ENCODE assay signal across 9 mouse cellular contexts in genomic region chr2:73491442-73492241, GRCm38 (mm10). TPM values are rescaled to one million over a fixed set of nuclear protein-coding genes. Genes with fewer than 3 reads are reported as not detected.
DNase-seq lines count a peak whose midpoint lies in the region; ATAC-seq and TF ChIP-seq lines count a peak whose summit lies in the region.
"Had no signal": no experiment of that assay in that cellular context is flagged by ENCODE, and none has a peak within 500 bp of the region (broad histone marks: within the 10 kb centered on the region; RNA-seq: fewer than 3 reads in every experiment).

No protein-coding gene starts in this region.

- H3K4me1 ChIP-seq in ES-Bruce4 (ENCODE audit: control insufficient read depth, insufficient read depth, low read length) = no peaks in the 10 kb centered on the region
- peaks cover 19% of the 10 kb centered on the region for H3K4me1 ChIP-seq in liver, embryonic 16.5 days (ENCODE audit: control insufficient read depth, low read depth, low read length)
- H3K4me1 ChIP-seq: midbrain, embryonic 12.5 days had no signal

- no peak overlapping the region for H3K27ac ChIP-seq in ES-Bruce4 (ENCODE audit: insufficient read depth, low read length)
- H3K27ac ChIP-seq in liver, embryonic 16.5 days (ENCODE audit: low read length) = no peak overlapping the region
- H3K27ac ChIP-seq: midbrain, embryonic 12.5 days had no signal

- no peak for TF ChIP-seq POLR2A in ES-Bruce4 (IDR thresholded peaks at IDR 0.05; ENCODE audit: insufficient read depth, low read length)

- ATAC-seq in common myeloid progenitor, adult 5-6 weeks (replicated peaks; ENCODE audit: low read depth, poor library complexity, severe bottlenecking) = peak; percentile 69
- ATAC-seq in liver, embryonic 16.5 days (ENCODE audit: low read depth) = peak; percentile 43; the same call in 1 of the 2 replicates

- no peak overlapping the region for H3K9ac ChIP-seq in ES-Bruce4 (ENCODE audit: low read depth, poor library complexity, severe bottlenecking)
- H3K9ac ChIP-seq in liver, embryonic 16.5 days (ENCODE audit: low read depth, low read length) = no peak overlapping the region
- H3K9ac ChIP-seq: midbrain, embryonic 12.5 days had no signal

- peak; percentile 73 for TF ChIP-seq CTCF in ES-Bruce4 (IDR thresholded peaks at IDR 0.05; ENCODE audit: low read depth, low read length)

- no peak overlapping the region for H3K4me2 ChIP-seq in liver, embryonic 16.5 days (ENCODE audit: low read depth, low read length)
- H3K4me2 ChIP-seq: midbrain, embryonic 12.5 days had no signal

- H3K9me3 ChIP-seq in ES-Bruce4 (replicated peaks; ENCODE audit: control insufficient read depth, insufficient read depth, low read length, poor library complexity, severe bottlenecking) = no peaks in the 10 kb centered on the region
- no peaks in the 10 kb centered on the region for H3K9me3 ChIP-seq in liver, embryonic 16.5 days (replicated peaks; ENCODE audit: control insufficient read depth, low read length)
- H3K9me3 ChIP-seq: midbrain, embryonic 12.5 days had no signal

- whole genome bisulfite sequencing in liver, embryonic 16.5 days (ENCODE audit: insufficient replicate concordance) = 41% methylated on average over 9 of the region's 9 CpGs

- intact Hi-C loops in heart, postnatal 25 days (cut with DNase I) = no loop called here

- peak; percentile 63 for DNase-seq in heart, adult 8-10 months (ENCODE audit: low spot score)
- no peak for DNase-seq in heart, postnatal 25 days (ENCODE audit: low spot score)
- DNase-seq in induced T-regulatory cell, adult 2 months (ENCODE audit: low read depth) = peak; percentile 82
- peak; percentile 43 to 62 for DNase-seq in spleen, postnatal 14 days (ENCODE audit: low spot score in 2 of 2)
- DNase-seq in right cerebral cortex, postnatal 10 days (ENCODE audit: low spot score in 2 of 2) = no peak

- no peak overlapping the region for H3K4me3 ChIP-seq in ES-Bruce4 (ENCODE audit: low read depth, low read length)
- H3K4me3 ChIP-seq in liver, embryonic 16.5 days (ENCODE audit: low read depth, low read length) = no peak overlapping the region
- H3K4me3 ChIP-seq: midbrain, embryonic 12.5 days had no signal

- TF ChIP-seq EP300 in ES-Bruce4 (IDR thresholded peaks at IDR 0.05; ENCODE audit: insufficient read depth, low read depth, low read length) = no peak

- no peaks in the 10 kb centered on the region for H3K36me3 ChIP-seq in ES-Bruce4 (ENCODE audit: control insufficient read depth, insufficient read depth, low read length, poor library complexity, severe bottlenecking)
- no peaks in the 10 kb centered on the region for H3K36me3 ChIP-seq in liver, embryonic 16.5 days (ENCODE audit: control insufficient read depth, insufficient read depth)
- H3K36me3 ChIP-seq: midbrain, embryonic 12.5 days had no signal

- no peaks in the 10 kb centered on the region for H3K27me3 ChIP-seq in ES-Bruce4 (ENCODE audit: control insufficient read depth, insufficient read depth, low read length, poor library complexity, severe bottlenecking)
- H3K27me3 ChIP-seq in liver, embryonic 16.5 days (ENCODE audit: control insufficient read depth, insufficient read depth, low read depth, low read length) = no peaks in the 10 kb centered on the region
- H3K27me3 ChIP-seq: midbrain, embryonic 12.5 days had no signal

RNA-seq across cellular contexts. Expression of gene Wipf1, which starts 37.9 kb away (rescaled TPM):
- 10 to 100 TPM; 11.5 to 14.6 (median 13.3) TPM for total RNA-seq in heart, adult 8-10 months (2022)
- 10 to 100 TPM; 14.0 to 16.7 TPM for total RNA-seq in heart, postnatal 25 days (2021)
- 7.8 and 11.7 TPM in 2 replicates for polyA plus RNA-seq in ES-Bruce4 (2011; ENCODE audit: insufficient read depth, insufficient read length, low read depth, missing spikeins)
- total RNA-seq in common myeloid progenitor, adult 5-6 weeks (2017) = 13.2 and 22.9 TPM in 2 replicates
- 3.2 and 4.1 TPM in 2 replicates for polyA plus RNA-seq in liver, embryonic 16.5 days (2015; fragmentation: Nextera tagmentation; extraction: Ambion mirVana)

Comparison
In these comparisons a context has a peak if more than half of its experiments do, and no peak if none do; other contexts are left out.
1. DNase-seq: peak in heart, adult 8-10 months (single experiment), induced T-regulatory cell, adult 2 months (single experiment) and spleen, postnatal 14 days (2 of 2); none in heart, postnatal 25 days (single experiment) and right cerebral cortex, postnatal 10 days (0 of 2).